Mouse (Mus musculus) spleen, postnatal 36 days (tissue): Measurements from ENCODE around the gene Tph1.

ENCODE experiments used
- DNase-seq, 2 experiments: peaks; one replicate each; pipeline ENCODE4 v3.0.0; 2022; ENCODE audit warnings: low spot score in 2 of 2, mixed read lengths in 1 of 2

The Tph1 gene

DNA sequence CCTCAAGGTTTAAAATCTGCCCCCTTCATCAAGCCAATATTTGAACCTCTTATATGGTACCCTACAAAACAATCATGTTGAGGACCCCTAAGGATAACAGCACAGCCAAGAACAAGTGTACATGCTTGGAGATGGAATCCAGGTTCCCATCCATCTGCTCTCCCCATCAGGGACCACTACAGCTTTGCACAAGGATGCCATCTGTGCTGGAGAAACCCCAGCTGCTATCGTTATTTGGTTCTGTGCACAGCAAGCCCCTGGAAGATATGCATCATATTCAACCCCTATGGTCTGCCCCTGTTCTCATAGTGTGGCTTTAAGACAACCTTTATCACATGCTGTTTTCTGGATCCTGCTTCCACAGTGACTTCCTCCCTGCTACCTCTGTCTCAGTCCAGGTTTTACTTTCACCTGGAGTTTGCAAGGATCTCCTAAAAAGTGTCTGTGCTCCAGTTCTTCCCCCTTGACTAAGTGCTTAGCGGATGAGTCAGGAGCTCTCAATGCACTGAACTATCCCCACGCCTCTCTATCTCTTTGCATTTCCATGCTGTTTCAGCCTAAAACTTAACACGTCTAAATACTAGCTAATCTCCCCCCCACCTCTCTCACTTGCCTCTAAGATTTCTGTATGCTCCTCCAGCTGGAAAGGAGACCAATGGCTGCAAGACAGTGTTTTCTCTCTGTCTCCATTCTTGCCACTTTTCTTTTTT is 23.8 kb downstream of the Tph1 start:
- DNase-seq = no peak

DNA sequence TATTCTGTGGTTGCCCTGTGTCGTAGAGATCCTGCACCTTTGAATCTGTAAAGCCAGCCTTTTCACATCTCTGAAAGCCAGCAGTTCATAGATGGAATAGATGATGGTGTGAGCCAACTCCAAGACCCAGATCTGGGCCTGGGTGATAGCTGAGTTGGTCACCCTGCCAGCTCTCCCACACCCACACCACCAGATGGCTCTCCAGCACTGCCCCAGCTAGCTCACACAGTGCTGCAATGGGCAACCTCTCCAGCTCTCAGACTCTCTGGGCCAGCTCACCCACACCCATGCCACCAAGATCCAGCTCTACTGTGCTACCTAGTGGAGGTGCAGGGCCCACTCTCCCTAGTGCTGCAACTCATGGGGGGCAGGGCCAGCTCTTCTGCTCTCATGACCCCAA is 29.2 kb downstream of the Tph1 start:
- no peak for DNase-seq

DNA sequence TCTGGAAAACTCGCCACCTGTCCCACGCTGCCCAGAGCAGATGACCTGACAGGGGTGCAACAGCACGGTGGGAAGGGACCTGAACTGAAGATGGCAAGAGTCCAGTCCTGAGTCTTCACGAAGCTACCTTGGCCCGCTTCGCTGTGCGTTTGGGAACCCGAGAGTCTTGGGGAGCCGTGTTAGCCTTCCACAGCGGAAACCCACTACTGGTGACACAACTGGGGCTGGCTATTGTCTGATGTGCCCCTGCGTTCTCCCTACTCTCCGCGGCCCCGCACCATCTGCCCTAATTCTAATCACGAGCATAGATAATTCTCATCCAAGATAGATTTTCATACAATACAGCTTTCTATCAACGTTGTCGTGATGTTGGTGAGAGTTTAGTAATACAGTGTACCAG is 32.3 kb downstream of the Tph1 start:
- no peak for DNase-seq

DNA sequence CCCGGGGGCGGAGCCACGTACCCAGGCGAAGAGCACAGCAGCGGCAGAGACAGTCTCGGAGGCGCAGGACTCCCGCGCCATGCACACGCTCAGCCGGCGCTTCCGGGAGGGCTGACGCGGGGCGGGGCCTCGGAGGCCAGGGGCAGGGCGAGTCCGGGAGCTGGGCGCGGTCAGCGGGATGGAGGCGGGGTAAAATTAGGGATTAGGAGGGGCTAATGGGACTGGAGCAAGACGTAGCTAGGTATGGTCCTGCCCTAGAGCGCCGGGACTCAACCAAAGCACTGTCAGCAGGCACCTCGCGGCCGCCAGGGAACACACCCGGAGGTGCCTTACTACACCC is 32.7 kb downstream of the Tph1 start, which contains the start of gene Sergef:
TSS of gene Sergef (minus strand) at position 116 of the 340 bp plus-strand sequence.
- DNase-seq = peak; percentile 87 to 89

DNA sequence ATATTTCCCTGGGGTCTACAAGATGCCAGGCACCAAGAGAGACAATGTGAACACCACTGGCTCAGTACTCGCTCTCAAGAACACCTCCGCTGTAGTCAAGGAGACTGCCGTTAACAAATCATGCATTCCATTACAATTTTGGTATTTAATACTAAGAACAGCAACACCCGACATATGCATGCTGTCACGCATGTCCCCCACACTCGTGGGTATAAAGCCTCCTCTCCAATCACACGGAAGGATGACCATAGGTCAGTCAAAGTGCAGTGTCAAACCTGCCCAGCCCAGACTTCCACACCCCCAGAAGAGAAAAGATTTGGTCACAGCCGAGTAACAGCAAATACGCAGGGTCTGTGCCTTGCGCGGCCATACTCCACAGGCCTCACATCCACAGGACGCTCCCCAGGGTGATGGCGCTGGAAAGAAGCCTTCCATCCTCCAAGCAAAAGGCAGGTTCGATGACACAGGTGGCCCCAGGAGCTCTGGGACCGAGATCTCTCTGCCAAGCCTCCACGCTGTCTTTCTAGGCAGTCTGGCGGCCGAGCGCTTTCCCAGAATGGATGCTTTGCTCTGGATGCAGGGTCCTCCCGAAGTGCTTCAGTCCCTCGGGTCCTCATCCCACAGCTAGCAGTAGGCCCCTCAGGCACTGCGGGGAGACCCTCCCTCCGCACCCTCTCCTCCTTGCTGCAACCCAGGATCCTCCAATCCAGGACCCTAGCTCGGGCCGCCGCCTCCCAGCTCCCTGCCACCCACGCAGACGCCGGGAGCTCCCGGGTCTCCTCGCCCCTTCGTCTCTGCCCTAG is 33.2 kb downstream of the Tph1 start:
- DNase-seq = no peak

DNA sequence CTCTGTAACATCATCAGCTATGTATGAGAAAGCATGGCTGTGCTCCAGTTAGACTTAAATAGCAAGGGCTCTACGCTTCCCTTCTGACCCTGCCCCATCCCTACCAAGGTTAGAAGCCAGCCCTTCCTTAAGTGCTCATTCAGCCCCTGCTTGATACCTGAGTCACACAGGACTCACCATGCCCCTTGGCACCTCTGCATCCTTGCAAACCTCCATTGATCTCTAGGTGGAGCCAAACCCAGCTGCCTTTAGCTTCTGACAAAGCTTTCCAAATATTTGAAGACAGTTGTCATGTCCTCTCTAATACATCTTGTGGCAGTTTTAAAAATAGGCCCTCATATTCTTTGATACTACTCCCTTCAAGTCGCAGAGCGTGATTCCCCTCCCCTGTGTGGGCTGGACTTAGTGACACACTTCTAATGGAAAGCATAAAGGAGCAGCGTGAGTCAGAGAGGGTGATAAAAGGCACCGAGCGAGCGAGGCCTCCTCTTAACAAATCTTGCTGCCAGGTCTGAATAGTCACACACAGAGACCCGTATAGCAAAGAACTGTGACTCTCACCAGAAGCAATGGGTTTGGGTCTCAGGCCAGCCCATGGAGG is 43.9 kb downstream of the Tph1 start:
- DNase-seq = no peak

DNA sequence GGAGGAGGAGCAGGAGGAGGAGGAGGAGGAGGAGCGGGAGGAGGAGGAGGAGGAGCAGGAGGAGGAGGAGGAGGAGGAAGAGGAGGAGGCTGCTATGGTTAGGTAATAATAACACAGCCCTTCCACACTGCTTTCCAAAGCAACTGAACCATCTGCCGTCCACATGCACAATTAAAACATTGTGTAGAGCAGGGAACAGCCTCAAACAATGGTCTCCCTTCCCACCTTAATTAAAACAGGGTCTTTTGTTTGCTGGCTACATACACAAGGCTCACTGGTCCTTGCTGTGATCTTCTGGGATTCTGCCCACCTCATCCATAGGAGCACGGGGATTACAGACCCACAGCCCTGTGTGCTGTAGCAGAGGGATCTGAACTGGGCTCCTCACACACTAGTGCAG is 48.4 kb downstream of the Tph1 start:
- DNase-seq = no peak

DNA sequence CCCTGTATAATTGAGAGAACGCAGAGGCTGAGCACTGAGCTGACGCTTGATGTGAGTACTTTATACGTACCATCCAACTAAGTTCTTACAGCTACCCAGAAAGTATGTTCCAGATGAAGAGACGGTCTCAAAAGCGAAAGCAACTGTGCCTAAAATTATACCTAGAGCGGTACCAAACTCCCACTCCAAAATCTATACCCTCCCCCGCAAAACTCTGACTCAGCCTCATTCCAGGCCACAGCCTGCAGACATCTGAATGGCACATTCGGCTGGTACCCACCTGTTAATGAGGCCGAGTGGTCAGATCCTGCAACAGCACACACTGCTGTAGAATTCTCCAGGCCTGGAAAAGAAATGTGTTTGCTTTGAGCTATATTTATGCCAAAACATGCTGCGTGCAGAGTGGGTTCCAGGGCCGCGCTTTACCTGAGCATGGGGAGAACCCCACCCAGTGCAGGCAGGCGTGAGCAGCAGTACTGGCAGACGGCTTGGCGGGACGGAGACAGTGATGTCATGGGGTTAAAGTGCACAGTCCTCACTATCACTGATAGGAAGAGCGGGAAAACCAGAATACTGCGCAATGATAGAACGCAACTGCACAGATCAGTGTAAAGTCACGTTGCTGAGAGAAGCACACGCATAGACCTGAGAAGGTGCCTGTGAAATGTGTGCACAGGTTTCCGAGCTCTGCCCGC is 53.8 kb downstream of the Tph1 start:
- no peak for DNase-seq

DNA sequence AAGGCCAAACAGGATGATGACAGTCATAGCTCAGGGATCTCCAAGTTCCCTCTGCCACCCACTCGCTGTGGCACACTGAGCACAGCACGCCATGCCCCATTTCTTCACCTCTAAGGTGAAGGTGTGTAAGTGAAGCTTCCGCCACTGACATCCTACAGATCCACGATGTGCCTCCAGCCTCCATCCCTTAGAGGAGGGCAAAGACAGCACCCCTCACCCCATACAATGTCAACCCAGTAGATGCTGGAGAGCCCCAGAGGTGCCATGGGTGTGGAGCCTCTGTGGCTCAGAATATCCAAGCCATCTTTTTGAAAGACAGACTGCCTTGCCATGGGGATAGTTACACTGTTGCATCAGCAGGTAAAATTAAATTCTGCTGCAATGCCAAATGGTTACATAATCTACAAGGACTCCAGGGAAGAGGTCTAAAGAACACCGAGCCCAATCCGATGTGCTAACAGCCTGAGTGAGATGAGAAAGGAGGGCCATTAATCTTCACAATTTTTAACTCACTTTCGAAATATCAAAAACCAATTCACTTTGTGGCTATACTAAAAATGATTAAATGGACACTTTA is 55.8 kb downstream of the Tph1 start:
- DNase-seq = no peak

DNA sequence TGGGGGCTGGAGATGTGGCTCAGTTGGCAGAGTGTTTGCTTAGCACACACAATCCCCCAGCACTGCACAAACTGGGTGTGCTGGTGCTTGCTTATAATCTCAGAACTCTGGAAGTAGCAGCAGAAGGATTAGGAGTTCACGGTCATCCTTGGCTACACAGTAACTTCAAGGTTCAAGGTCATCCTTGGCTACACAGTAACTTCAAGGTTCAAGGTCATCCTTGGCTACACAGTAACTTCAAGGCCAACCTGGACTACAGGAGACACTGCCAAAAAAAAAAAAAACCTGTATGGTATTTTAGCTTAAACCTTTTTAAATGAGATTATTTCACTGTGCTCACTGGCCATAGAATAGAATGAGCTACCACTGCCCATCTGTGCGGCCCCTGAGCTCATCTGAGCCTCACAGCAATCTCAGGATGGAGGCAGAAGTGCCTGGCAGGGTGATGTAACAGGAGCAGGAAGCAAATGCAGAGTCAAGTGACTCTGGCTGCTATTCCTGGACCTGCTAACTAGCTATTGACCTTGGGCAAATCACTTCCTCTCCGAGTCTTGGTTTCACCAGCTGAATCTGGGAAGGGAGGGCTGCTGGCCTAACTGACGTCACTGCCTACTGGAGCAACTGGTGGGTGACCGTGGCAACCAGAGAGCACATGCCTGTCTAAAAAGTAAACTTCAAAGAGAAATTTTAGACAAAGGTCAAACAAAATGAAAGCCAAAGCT is 56.9 kb downstream of the Tph1 start:
- DNase-seq = peak; percentile 14 to 21

DNA sequence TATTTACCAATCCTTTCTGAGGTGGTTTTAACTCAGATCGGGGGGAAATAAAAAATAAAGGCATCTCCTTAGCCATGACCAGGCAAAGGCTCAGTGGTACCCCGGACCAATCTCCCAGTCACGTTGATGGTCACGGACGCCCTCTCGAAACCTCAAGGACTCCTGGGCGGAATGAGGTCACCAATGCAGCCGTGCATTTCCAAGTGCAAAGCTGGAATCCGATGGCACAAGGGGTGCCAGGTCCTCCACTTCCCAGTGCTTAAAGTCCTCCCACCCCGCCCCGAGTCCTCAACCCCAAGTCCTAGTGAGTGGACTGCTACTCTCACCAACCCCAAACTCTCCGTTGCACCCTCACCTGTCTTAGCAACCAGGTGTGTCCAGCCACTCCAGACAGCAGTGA is 58.1 kb downstream of the Tph1 start:
- no peak for DNase-seq

DNA sequence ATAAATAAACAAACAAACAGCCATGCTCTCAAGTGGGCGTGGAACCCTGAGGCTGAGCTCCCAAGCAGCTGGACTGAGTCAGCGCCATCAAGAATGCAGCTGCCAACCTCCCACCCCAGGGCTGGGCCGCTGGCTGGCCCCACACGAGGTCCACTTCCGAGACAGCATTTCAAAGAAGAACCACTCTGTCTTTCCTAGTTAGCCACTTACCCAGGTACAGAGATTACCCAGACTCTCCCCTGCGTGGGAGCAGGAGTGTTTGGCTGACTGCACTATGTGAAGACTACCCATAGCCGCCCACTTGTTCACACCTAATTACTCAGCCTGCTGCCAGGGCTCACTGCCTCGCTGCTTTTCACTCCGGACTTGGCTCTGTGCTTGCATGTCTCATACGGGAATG is 59.2 kb downstream of the Tph1 start:
- DNase-seq = no peak

DNA sequence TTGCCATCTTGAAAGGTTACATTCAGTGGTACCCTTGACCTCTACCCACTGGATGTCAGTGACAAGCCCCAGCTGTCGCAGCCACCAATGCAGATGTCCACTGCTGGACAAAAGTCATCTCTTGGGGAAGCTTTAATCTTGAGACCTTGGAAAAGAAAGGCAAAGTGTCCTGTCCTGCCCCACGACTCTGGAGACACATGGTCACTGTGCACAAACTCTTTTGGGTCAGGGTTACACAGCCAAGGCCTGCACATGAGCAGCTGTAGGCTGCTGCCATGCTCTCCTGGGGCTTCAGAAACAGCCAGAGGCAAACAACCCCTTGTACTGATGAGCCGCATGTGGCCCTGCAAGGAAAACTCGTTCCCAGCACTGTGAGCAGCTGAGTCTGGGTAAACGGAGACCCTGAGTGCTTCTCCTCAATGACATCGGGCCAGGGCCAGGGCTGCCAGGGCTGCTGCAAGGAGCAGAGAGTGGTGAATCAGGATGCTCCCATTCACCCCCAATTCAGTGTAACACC is 59.9 kb downstream of the Tph1 start:
- DNase-seq = no peak

DNA sequence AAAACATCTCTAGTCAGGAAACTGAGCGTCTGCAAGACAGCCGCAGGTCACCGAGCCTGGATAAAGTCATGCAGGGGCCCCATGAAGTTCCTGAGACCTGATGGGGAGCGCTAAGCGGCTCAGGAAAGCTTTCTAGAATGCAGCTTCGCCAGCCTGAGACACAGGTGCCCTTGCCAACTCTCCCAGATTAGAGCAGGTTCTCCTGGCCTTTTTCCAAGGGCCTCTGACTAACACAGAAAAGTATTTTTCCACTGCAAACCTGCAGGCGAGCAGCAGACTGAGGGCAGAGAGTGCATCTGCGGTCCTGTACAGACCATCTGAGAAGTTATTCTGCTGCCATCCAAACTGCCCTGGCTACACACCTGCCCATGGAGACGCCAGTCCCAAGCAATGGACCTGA is 60.4 kb downstream of the Tph1 start:
- DNase-seq = no peak

DNA sequence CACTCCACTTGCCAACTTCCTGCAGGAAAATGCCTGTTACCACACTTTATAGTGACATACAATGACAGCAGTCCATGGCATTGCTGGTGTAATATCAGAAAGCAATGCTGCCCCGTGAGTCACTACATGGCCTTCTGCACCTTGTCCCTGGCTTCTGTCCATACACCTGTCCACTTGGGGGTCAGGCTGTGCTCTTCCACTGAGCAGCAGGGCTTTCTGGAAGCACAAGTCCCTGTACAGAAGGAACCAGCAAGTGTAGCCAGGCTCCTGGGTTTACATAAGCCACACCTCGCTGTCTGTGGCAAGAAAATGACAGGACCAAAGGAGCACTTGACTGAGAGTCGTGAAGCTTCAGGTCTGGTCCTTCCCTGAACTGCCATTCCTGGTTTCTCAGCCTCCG is 63.0 kb downstream of the Tph1 start:
- no peak for DNase-seq

DNA sequence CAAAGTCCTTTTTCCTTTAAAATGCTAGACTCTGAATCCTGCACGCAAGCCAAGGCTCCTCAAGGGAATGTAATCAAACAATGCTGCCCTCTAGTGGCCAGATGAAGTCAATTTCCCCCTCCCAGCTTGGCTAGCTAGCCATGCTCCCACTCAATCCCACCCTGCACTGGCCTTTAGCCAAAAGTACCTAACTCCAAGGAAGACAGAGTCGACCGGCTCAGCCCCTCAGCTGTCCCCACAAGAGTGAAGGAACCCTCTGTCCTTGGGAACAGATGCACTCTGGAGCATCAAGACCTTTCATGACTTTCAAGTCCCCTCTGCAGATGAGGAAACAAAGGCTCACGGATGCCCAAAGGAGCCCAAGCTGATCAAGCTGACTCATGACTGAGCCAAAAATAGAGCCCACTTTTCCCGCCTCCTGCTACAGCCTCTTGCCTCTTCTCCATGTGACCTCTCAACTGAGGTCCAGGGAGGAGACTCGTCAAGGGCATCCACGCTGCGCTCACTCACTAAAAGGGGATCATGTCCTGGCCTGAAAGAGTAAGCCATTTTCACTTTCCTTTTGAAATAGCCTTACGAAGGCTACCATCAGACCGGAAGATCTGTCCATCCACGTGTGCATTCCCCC is 64.8 kb downstream of the Tph1 start:
- peak; percentile 39 to 52 for DNase-seq

DNA sequence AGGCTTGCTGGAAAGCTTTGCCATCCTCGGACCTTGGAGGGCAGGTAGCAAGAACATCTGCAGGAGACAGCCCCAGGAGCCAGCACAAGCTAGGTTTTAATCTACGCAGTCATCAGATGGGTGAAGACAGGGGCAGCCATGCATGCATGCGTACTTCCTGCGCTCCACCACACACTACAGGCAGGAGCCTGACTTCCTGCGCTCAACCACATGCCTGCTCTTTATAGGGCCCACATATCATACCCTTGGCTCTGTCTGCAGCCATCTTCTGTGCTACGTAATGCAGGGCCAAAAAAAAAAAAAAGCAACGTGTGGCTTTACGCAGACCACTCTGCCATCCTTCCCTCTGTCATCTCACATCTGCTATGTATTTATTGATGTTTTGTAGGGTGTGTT is 65.3 kb downstream of the Tph1 start:
- DNase-seq = peak; percentile 75 to 80

DNA sequence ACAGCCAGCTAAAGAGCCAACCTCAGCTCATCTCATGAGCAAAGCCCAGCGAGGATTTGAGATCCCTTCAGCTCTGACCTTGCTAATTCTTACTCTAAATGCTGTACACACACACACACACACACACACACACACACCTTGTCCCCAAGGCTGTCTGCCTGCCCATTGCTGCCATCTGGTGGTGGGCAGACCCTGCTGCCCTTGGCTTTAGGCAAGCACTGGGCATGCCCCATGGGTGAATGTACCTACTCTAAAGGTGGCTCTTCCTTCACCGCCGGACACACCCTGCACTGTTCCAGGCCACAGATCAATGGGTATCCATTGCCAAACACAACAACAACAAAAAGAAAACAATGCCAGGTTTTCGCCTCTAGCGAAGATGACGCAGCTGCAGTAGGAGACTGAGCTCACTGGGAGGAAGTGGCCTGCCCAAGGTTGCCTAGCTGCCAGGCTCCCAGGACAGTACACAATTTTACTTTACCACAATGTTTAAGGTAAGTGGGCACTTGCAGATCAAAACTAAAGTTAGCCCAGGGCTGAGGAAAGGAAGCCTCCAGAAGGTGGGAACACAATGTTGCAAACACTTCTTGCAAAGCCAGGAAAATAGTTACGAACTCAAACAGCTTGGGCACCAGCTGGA is 65.8 kb downstream of the Tph1 start:
- DNase-seq = peak; percentile 78 to 82

DNA sequence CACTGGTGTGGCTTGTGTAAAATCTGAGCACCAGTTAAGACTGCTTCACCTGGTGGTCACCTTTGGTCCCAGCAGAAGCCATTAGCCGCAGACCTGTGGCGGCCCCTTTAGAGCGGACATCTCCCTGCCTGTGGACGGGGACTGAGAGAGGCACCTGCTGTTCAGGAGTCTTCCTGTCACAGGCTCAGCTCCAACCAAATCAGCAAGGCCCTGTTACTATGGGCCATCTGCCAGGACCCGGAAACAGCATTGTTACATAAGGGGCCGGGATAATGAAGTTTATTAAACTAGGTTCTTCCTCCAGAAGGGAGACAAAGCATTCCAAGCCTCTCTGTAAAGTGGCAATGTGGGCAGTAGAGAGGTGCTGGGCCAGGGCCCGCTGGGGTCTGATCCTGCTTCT is 69.3 kb downstream of the Tph1 start:
- DNase-seq = no peak

DNA sequence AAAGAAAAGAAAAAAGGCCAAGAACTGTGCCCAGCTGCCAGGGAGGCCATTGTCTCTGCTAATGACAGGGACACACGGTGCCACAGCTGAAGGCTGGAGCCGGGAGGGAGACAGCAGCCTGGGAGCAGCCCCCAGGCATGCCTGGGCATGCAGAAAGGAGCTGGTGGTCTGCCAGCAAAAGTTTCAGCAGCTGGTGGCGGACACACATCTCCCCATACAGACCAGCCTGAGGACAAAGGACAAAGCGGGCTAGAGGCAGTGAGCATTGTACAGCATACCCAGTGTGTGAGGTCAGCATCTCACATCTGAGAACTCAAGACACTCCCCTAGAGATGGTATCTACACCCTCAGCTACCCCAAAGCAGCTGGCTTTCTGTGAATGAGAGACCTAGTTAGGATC is 70.3 kb downstream of the Tph1 start:
- no peak for DNase-seq
